Mouse (Mus musculus): ENCODE measurements around the gene Itih5.

Itih5 gene

DNA sequence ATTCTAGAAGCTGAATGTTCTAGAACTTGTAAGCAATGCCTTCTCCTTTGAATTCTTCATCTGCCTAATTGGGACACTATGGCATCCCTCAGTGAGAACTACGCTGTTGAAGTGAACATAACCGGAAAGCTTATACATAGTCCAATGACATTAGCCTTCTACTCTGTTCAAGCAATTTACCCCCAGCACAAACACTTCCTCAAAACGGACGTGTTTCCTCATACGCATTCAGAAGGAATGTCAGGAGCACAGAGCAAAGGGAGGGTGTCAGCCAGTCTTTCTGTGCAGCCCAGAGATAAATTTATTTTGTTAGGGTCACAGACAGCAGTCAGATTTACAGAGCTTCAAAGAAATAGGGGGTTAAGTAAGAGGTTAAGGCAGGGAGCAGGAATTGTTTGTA lies 108.0 kb downstream of the Itih5 start:
- no peak for DNase-seq (ENCODE audit: low spot score in 2 of 2)

DNA sequence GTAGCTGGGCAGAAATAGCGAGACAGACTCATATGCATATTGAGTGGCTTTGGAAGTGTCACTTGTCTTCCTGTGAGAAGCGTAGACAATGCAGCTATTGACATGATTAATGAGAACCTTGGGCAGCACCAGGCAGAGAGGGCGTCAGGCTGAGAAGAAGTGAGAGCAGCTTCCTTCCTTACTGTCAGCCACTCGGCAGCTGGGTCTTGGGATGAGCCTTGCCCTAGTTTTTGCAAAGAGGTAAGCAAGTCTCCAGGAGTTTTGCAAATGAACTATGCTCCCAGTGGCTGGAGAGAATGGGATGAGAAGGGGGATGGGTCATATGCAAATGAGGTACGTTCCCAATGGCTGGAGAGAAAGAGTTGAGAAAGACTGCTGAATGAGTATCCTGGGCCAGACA lies 109.4 kb downstream of the Itih5 start:
- DNase-seq (ENCODE audit: low spot score in 2 of 2), result no peak

- no peak for DNase-seq (ENCODE audit: low spot score in 2 of 2)
These were observed 110.6 kb downstream of the Itih5 start for GRCm38 (mm10) chr2:10263909-10264489.

GRCm38 (mm10) chr2:10265881-10266280 lies 112.5 kb downstream of the Itih5 start:
- no peak for DNase-seq (ENCODE audit: low spot score in 2 of 2)

DNA sequence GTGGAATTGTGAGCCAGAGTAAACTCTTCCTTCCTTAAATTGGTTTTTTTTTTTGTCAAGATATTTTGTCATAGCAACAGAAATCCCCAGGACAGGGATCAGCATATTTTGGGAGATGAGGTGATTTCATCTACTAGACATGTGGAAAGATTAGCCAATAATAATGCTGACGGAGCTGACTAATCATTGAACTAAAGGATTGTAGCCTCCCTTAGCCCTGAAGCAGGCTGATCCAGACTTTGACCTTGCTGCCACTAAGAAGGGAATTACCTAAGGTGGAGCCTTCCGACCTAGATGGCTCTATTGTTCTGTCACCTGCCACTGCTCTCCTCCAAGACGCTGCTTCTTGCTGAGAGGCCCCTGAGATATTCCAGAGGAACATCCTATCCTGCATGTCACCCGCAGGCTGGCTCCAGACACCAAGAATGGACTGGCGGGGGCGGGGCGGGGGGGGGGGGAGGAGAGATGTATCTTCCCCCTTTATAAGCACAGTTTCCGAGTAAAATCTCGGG lies 119.3 kb downstream of the Itih5 start:
- DNase-seq (ENCODE audit: low spot score in 2 of 2), result no peak

- DNase-seq (ENCODE audit: low spot score in 2 of 2), result no peak
These were observed 120.2 kb downstream of the Itih5 start for GRCm38 (mm10) chr2:10273541-10274050.

GRCm38 (mm10) chr2:10276194-10276593 lies 122.8 kb downstream of the Itih5 start:
- DNase-seq (ENCODE audit: low spot score in 2 of 2), result no peak

DNA sequence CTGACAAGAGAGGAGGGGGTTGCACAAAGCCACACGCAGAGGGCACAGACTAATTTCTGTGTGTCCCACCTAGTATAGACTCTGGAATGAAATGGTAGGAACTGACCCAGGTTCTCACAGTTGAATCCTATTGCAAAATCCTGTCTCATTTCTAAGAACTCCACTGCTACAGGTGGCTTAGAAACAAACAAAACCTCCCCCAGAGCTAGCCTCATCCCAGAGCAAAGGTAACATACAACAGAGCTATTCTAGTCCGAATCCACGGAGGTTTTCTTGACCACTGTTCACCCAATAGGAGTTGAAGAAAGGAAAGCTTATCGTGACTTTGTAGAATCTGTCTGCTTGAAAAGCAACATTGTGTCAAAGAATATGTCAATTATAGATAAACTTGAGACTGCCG lies 130.3 kb downstream of the Itih5 start:
- no peak for DNase-seq (ENCODE audit: low spot score in 2 of 2)

DNA sequence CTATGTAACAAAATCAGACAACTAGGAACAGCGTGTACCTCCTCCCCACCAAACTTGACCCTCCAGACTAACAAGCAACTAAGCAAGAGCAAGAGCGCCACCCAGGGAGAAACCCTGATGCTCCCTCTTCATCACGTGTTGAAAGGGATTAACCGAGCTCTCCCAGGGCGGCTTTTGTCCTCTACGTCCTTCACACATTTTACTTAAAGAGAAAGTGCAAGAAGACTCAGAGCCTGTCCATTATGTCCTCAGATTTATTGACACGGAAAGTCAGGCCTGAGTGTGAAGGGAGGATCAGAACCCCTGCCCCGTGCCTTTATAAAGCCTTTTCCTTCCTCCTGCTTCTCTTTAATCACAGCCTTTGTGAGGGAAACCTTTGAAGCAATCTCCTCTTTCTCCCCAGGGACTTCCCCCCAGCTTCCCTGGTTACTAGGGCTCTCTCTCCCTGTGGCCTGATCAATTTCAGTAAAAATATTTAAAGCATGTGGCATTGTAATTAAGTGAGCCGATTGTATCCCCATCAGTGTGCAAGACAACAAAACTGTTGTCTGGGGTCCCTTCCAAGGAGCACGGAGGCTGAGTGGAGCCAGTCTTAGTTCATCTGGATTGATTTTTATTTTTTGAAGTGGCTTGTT lies 131.4 kb downstream of the Itih5 start:
- DNase-seq (ENCODE audit: low spot score in 2 of 2), result no peak

DNA sequence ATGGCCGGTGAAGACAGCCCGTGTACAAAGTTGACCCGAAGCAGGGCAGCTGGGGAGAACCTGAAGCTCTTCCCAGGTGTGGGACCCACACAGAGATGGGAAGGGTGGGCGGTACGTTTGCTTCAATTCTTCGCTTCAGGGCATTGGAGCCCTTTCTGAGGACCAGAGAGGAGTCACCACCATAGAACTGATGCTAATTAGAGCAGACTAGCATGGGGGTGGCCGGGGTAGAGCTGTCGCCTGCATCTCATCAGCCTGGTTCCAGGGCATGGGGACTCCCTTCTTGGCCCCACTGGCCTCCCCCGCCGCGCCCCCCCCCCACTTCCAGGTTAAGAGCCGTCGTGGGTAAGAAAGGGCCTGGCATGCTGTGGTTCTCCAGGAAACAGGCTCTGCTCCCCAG lies 132.6 kb downstream of the Itih5 start:
- DNase-seq (ENCODE audit: low spot score in 2 of 2), result no peak

DNA sequence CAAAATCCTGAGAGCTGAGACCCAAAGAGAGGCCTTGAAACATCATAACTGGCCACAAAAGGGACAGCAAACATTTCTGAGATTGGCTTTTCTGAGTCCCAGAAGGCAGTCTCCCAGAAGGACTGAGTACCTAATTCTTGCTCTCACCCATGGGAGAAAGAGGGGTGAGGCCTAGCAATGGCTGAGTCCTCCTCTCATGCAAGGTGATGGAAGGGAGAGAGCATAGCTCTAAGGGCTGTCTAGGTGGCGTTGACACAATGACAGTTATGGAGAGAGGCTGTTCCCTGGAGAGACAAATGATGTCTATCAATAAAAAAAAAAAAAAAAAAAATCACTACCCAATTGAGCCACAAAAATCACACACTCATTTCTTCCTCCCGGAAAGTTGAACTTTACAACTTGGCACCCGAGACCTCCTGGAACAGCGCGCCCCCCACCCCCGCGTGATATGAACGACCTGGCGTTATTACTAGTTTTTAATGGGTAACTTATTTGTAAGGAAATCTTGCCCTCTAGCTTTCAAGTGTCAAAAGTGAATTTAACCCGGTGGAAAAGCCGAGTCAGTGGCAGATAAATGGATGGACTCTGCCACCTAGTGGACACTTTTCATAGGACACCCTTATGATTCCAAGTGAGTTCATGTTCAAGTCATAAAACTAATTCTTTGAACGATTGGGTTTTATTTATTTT lies 134.9 kb downstream of the Itih5 start:
- DNase-seq (ENCODE audit: low spot score in 2 of 2), result peak; percentile 57 to 62

DNA sequence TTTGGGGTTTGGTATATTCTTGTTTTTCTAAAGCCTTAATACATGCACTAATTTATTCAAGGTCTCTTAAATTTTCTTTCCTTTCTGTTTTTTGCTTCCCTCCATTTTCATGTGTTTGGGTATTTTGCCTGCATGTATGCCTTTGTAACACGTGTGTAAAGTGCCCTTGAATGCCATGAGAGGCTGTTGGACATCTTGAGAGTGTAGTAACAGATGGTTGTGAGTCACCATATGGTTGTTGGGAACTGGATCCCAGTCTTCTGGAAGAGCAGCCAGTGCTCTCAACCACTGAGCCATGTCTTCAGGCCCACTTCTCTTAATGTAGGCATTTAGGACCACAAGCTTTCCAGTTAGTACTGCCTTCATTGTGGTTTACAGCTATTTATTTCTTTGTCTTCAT lies 135.5 kb downstream of the Itih5 start:
- DNase-seq (ENCODE audit: low spot score in 2 of 2), result no peak

DNA sequence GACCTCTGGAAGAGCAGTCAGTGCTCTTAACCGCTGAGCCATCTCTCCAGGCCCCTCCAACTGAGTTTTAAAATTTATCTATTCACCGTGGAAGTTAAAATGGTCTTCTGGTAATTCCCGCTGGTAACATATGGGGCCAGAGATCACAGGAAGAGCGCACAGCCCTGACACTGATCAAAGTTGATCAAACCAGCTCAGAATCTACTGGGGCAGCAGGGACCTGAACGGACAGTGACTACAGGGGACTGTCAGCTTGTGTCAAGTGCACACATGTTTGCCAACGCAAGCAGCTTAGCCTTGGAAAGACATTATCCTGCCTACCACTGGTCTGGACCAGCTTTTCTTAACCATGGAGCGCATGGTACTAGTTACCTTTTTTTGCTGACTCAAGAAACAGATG lies 136.7 kb downstream of the Itih5 start:
- DNase-seq (ENCODE audit: low spot score in 2 of 2), result no peak

DNA sequence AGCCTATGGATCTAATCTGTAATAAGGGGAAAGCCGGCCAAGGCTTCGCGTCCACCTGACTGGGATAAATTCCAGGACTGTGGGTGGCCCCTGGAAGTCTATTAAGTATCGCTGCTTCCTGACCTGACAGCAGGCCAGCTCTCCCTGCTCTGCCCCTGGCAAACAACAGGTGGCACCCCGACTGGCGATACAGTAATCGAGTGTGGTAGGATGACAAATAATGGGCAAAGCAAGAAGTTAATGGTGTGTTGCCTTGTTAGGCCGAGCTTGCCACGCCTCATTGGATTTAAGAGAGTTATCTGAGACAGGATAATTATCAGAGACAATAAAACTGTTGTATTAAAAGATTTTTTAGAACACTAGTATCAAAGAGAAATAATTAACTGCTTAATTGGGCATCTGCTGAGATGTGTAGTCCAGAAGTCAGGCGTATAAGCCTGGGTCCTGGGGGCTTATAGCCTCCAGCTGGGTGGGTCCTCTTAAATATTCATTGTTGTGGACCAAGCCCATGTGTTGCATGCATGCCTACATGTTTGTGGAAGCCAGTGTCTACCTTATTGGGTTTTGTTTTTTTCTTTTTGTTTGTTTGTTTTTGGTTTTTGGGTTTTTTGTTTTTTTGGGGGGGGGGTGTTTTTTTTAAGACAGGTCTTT lies 140.3 kb downstream of the Itih5 start:
- no peak for DNase-seq (ENCODE audit: low spot score in 2 of 2)

- DNase-seq (ENCODE audit: low spot score in 2 of 2), result no peak
These were observed 142.5 kb downstream of the Itih5 start for GRCm38 (mm10) chr2:10295908-10296307.

DNA sequence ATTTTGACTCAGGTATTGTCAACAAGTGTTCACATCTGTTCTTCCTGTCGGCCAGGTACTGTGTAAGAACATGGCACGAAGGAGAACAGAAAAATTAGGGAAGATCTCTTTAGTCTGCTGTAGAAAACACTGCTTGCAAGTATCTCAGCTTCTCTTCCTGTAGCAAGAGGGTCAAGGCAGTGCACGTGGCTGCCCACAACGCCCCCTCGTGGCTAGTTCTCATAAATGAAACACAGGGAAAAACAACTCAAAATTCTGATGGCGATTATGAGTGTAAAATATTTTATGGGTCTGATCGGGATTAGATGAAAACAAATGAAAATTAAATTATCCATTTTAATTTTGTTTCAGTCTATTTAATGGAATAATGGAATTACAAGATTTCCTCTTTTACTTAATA lies 146.9 kb downstream of the Itih5 start:
- DNase-seq (ENCODE audit: low spot score in 2 of 2), result peak; percentile 9 to 10

DNA sequence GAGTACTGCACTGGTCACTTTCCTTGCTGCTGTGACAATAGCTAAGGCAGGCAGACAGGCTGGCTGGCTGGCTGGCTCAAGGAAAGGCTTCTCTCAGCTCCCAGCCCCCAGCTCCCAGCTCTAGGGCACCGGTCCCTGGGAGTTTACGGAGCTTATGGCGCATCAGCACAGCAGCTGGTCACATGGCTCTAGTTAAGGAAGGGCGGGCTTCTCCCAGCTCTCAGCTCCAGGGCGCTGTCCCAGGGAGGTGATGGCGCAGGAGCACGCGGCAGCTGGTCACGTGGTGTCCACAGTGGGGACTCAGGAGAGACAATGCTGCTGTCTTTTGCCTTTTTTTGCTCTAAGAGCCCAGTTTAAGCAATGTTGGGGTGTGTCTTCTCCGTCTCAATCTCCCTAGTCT lies 147.4 kb downstream of the Itih5 start:
- DNase-seq (ENCODE audit: low spot score in 2 of 2), result no peak

- DNase-seq (ENCODE audit: low spot score in 2 of 2), result no peak
These were observed 148.0 kb downstream of the Itih5 start for GRCm38 (mm10) chr2:10301391-10301790.

DNA sequence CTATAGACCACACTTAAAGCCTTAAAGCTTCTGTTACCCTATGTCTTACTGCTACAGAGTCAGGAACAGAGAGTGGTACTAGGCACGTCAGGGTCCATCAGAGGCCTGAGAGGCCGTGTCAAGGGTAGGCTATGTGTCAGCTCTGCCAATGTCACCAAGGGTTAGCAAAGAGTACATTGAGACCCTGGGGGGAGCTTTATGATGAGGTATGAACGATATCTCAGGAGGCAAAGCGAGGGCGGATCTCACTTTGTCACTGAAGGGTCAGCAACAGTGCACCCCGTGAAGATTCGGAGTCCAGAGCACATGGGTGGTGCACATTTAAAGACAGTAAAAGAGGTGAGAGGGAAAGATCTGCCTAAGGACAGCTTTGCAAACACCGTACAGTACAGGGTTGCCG lies 148.6 kb downstream of the Itih5 start:
- no peak for DNase-seq (ENCODE audit: low spot score in 2 of 2)

- DNase-seq (ENCODE audit: low spot score in 2 of 2), result no peak
These were observed 151.5 kb downstream of the Itih5 start for GRCm38 (mm10) chr2:10304911-10305310.

Measured in natural killer cell, adult 2 months (primary cell).